8 mouse cellular contexts compared by ENCODE assay signal in the genomic region with DNA sequence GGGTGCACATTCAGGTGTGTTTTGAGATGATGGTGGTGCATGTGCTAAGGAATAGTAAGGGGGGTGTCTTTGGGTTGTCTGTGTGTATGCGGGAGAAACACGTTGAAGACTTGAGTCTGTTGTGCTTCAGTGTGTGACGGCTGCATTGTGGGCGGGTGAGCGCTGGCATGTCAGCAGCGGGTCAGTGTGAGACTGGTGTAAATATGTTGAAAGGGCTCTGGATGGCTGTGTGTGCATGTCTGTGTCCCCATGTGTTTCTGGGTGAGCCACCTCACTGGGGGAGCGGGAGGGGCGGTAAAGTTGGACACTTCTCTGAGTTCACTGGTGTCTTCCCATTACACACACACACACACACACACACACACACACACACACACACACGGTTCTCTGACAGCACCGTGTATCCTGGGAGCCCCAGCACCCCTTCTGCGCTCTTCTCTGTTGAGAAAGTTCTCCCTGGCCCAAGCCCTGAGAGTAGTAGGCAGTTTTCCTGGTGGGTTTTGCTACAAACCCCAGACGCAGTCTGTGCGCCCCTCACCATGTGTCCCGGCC. TPM values are rescaled to one million over a fixed set of nuclear protein-coding genes. Genes with fewer than 3 reads are reported as not detected.
A peak's percentile ranks its signal among the peaks of the same experiment; 100 is the strongest.
DNase-seq lines count a peak whose midpoint lies in the region; ATAC-seq and TF ChIP-seq lines count a peak whose summit lies in the region.

No protein-coding gene starts in this region.

- TF ChIP-seq POLR2A in ES-Bruce4 (IDR thresholded peaks at IDR 0.05; ENCODE audit: insufficient read depth, low read length), result no peak

- no peak for ATAC-seq in limb, embryonic 12.5 days (ENCODE audit: insufficient number of reproducible peaks, insufficient read depth, low FRiP score, low TSS enrichment, low read depth)
- ATAC-seq in midbrain, embryonic 16.5 days, result peak; percentile 2; the same call in 1 of the 2 replicates

- H3K27ac ChIP-seq in ES-Bruce4 (ENCODE audit: insufficient read depth, low read length), result no peak overlapping the region
- H3K27ac ChIP-seq in embryonic facial prominence, embryonic 10.5 days (replicated peaks), result peak overlapping the region; percentile 97
- peak overlapping the region; percentile 92 for H3K27ac ChIP-seq in limb, embryonic 12.5 days
- H3K27ac ChIP-seq in midbrain, embryonic 16.5 days (ENCODE audit: low read length), result peak overlapping the region; percentile 70

- peaks cover 13% of the 10 kb centered on the region for H3K36me3 ChIP-seq in ES-Bruce4 (ENCODE audit: control insufficient read depth, insufficient read depth, low read length, poor library complexity, severe bottlenecking)
- H3K36me3 ChIP-seq in embryonic facial prominence, embryonic 10.5 days (replicated peaks), result peaks cover 5% of the 10 kb centered on the region
- H3K36me3 ChIP-seq in limb, embryonic 12.5 days, result no peaks in the 10 kb centered on the region
- 0 out of 2 replicates have a peak, but pooled peaks cover 2% of the 10 kb centered on the region for H3K36me3 ChIP-seq in midbrain, embryonic 16.5 days (ENCODE audit: control insufficient read depth, insufficient read depth, low read length)

- H3K4me3 ChIP-seq in ES-Bruce4 (ENCODE audit: low read depth, low read length), result peak overlapping the region; percentile 99
- H3K4me3 ChIP-seq in embryonic facial prominence, embryonic 10.5 days, result peak overlapping the region; percentile 83
- peak overlapping the region; percentile 69 for H3K4me3 ChIP-seq in limb, embryonic 12.5 days (replicated peaks)
- peak overlapping the region; percentile 78 for H3K4me3 ChIP-seq in midbrain, embryonic 16.5 days (ENCODE audit: low read depth, low read length)

- no peaks in the 10 kb centered on the region for H3K27me3 ChIP-seq in ES-Bruce4 (ENCODE audit: control insufficient read depth, insufficient read depth, low read length, poor library complexity, severe bottlenecking)
- peaks cover 23% of the 10 kb centered on the region for H3K27me3 ChIP-seq in embryonic facial prominence, embryonic 10.5 days (replicated peaks; ENCODE audit: low read depth, poor library complexity, severe bottlenecking)
- H3K27me3 ChIP-seq in limb, embryonic 12.5 days, result peaks cover 29% of the 10 kb centered on the region
- H3K27me3 ChIP-seq in midbrain, embryonic 16.5 days (ENCODE audit: control insufficient read depth, insufficient read depth, low read depth, low read length), result no peaks in the 10 kb centered on the region

- TF ChIP-seq EP300 in ES-Bruce4 (IDR thresholded peaks at IDR 0.05; ENCODE audit: insufficient read depth, low read depth, low read length), result no peak

- peak overlapping the region; percentile 84 for H3K9ac ChIP-seq in ES-Bruce4 (ENCODE audit: low read depth, poor library complexity, severe bottlenecking)
- peak overlapping the region; percentile 83 for H3K9ac ChIP-seq in limb, embryonic 12.5 days (replicated peaks)
- peak overlapping the region; percentile 85 for H3K9ac ChIP-seq in midbrain, embryonic 16.5 days (ENCODE audit: low read depth, low read length)

- TF ChIP-seq CTCF in ES-Bruce4 (IDR thresholded peaks at IDR 0.05; ENCODE audit: low read depth, low read length), result no peak

- H3K4me1 ChIP-seq in ES-Bruce4 (ENCODE audit: control insufficient read depth, insufficient read depth, low read length), result no peaks in the 10 kb centered on the region
- peaks cover 69% of the 10 kb centered on the region for H3K4me1 ChIP-seq in embryonic facial prominence, embryonic 10.5 days
- H3K4me1 ChIP-seq in limb, embryonic 12.5 days (replicated peaks), result peaks cover 61% of the 10 kb centered on the region
- peaks cover 41% of the 10 kb centered on the region for H3K4me1 ChIP-seq in midbrain, embryonic 16.5 days (ENCODE audit: control insufficient read depth, insufficient read depth, low read length)

- H3K4me2 ChIP-seq in limb, embryonic 12.5 days, result peak overlapping the region; percentile 99
- H3K4me2 ChIP-seq in midbrain, embryonic 16.5 days (ENCODE audit: low read length), result peak overlapping the region; percentile 97

- peak; percentile 35 for DNase-seq in kidney, adult 18-20 months
- no peak for DNase-seq in kidney, postnatal 25 days
- DNase-seq in embryonic facial prominence, embryonic 10.5 days (ENCODE audit: low spot score), result peak; percentile 41
- DNase-seq in heart, postnatal 10 days, result peak; percentile 60 to 62
- peak; percentile 35 for DNase-seq in thymus, postnatal 4 days

- no peaks in the 10 kb centered on the region for H3K9me3 ChIP-seq in ES-Bruce4 (replicated peaks; ENCODE audit: control insufficient read depth, insufficient read depth, low read length, poor library complexity, severe bottlenecking)
- no peaks in the 10 kb centered on the region for H3K9me3 ChIP-seq in embryonic facial prominence, embryonic 10.5 days
- H3K9me3 ChIP-seq in limb, embryonic 12.5 days, result no peaks in the 10 kb centered on the region
- H3K9me3 ChIP-seq in midbrain, embryonic 16.5 days (replicated peaks; ENCODE audit: control insufficient read depth, low read length, poor library complexity, severe bottlenecking), result no peaks in the 10 kb centered on the region

- under 1% methylated on average over 14 of the region's 14 CpGs for WGBS in embryonic facial prominence, embryonic 10.5 days
- 1% methylated on average over 14 of the region's 14 CpGs for whole genome bisulfite sequencing in limb, embryonic 12.5 days
- under 1% methylated on average over 14 of the region's 14 CpGs for WGBS in midbrain, embryonic 16.5 days

- intact Hi-C loops in heart, postnatal 10 days (cut with DNase I), result loop anchor here (1.0 kb wide), 1 partner anchor 16 kb away; no protein-coding TSS in a partner anchor

RNA-seq across cellular contexts. Expression of gene Bbc3, which starts 3.3 kb away (rescaled TPM):
- polyA plus RNA-seq in ES-Bruce4 (2011; ENCODE audit: insufficient read depth, insufficient read length, low read depth, missing spikeins), result 38.5 and 38.7 TPM in 2 replicates
- polyA plus RNA-seq in embryonic facial prominence, embryonic 10.5 days (2016; fragmentation: Nextera tagmentation; extraction: Ambion mirVana), result 12.9 and 13.4 TPM in 2 replicates
- 1 to 10 TPM; 9.5 to 9.8 TPM for total RNA-seq in heart, postnatal 10 days (2021)
- polyA plus RNA-seq in limb, embryonic 12.5 days (2016; fragmentation: Nextera tagmentation; extraction: Ambion mirVana), result 8.2 and 9.3 TPM in 2 replicates
- polyA plus RNA-seq in midbrain, embryonic 16.5 days (2015; fragmentation: Nextera tagmentation; extraction: Ambion mirVana), result 30.0 and 31.3 TPM in 2 replicates

RNA-seq across cellular contexts. Expression of gene Ccdc9, which starts 24.9 kb away (rescaled TPM):
- polyA plus RNA-seq in ES-Bruce4 (2011; ENCODE audit: insufficient read depth, insufficient read length, low read depth, missing spikeins), result 86.6 and 104 TPM in 2 replicates
- 27.1 and 27.5 TPM in 2 replicates for polyA plus RNA-seq in embryonic facial prominence, embryonic 10.5 days (2016; fragmentation: Nextera tagmentation; extraction: Ambion mirVana)
- total RNA-seq in heart, postnatal 10 days (2021), result 10 to 100 TPM; 38.2 to 39.1 TPM
- polyA plus RNA-seq in limb, embryonic 12.5 days (2016; fragmentation: Nextera tagmentation; extraction: Ambion mirVana), result 43.1 and 44.7 TPM in 2 replicates
- polyA plus RNA-seq in midbrain, embryonic 16.5 days (2015; fragmentation: Nextera tagmentation; extraction: Ambion mirVana), result 22.1 and 25.4 TPM in 2 replicates

RNA-seq across cellular contexts. Expression of gene Inafm1, which starts 38.1 kb away (rescaled TPM):
- 3.3 and 4.6 TPM in 2 replicates for polyA plus RNA-seq in ES-Bruce4 (2011; ENCODE audit: insufficient read depth, insufficient read length, low read depth, missing spikeins)
- 5.9 and 9.1 TPM in 2 replicates for polyA plus RNA-seq in embryonic facial prominence, embryonic 10.5 days (2016; fragmentation: Nextera tagmentation; extraction: Ambion mirVana)
- total RNA-seq in heart, postnatal 10 days (2021), result 10 to 100 TPM; 15.6 to 15.7 TPM
- 13.9 and 17.6 TPM in 2 replicates for polyA plus RNA-seq in limb, embryonic 12.5 days (2016; fragmentation: Nextera tagmentation; extraction: Ambion mirVana)
- 44.5 and 49.3 TPM in 2 replicates for polyA plus RNA-seq in midbrain, embryonic 16.5 days (2015; fragmentation: Nextera tagmentation; extraction: Ambion mirVana)

RNA-seq across cellular contexts. Expression of gene C5ar1, which starts 52.2 kb away (rescaled TPM):
- polyA plus RNA-seq in ES-Bruce4 (2011; ENCODE audit: insufficient read depth, insufficient read length, low read depth, missing spikeins), result not detected in 2 replicates
- 0.54 and 0.64 TPM in 2 replicates for polyA plus RNA-seq in embryonic facial prominence, embryonic 10.5 days (2016; fragmentation: Nextera tagmentation; extraction: Ambion mirVana)
- 1 to 10 TPM; 4.6 to 4.8 TPM for total RNA-seq in heart, postnatal 10 days (2021)
- 0.45 and 0.91 TPM in 2 replicates for polyA plus RNA-seq in limb, embryonic 12.5 days (2016; fragmentation: Nextera tagmentation; extraction: Ambion mirVana)
- polyA plus RNA-seq in midbrain, embryonic 16.5 days (2015; fragmentation: Nextera tagmentation; extraction: Ambion mirVana), result 1.2 and 1.5 TPM in 2 replicates

Comparison
In these comparisons a context has a peak if more than half of its experiments do, and no peak if none do; other contexts are left out.
1. DNase-seq: peak in kidney, adult 18-20 months (single experiment), embryonic facial prominence, embryonic 10.5 days (single experiment), heart, postnatal 10 days (2 of 2) and thymus, postnatal 4 days (single experiment); none in kidney, postnatal 25 days (0 of 2).
2. Peak in every context shown above with its lines, with median percentiles within 50 percentile points of each other: H3K4me3 ChIP-seq and H3K9ac ChIP-seq.